Mouse (Mus musculus): ENCODE measurements around the gene Cldn16. TPM values are rescaled to one million over a fixed set of nuclear protein-coding genes. Genes with fewer than 3 reads are reported as not detected.

Gene Cldn16
- total RNA-seq, 2 experiments from 2014 or later: not detected

Other genes with a start within 250 kb of the Cldn16 start
- gene Cldn1, start 91.3 kb upstream of the Cldn16 start, total RNA-seq (2021): 1 to 10 TPM; 1.5 to 1.6 TPM
- gene Tmem207, start 63.6 kb downstream of the Cldn16 start, total RNA-seq (2021): not detected
- gene Il1rap, start 118.6 kb downstream of the Cldn16 start, total RNA-seq (2021): 10 to 100 TPM; 63.8 to 78.6 TPM